Mouse (Mus musculus) liver, postnatal 0 days (tissue): ENCODE measurements around the gene Bcl9. TPM values are rescaled to one million over a fixed set of nuclear protein-coding genes. Genes with fewer than 3 reads are reported as not detected.

Experiments used
- ATAC-seq: fragments of 200-750 bp; cut with Nextera tagmentation; 2 replicates; pipeline ENCODE4 v1.8.0; 2017; ENCODE audit warnings: mild to moderate bottlenecking, moderate library complexity
- DNase-seq: peaks from one replicate; pipeline ENCODE4 v3.0.0-alpha.2; 2016
- H3K27ac ChIP-seq: fragments of 300-500 bp; sonication (generic); 2 replicates; pipeline ENCODE4 v1.5.1; 2014; ENCODE audit warnings: antibody characterized with exemption, moderate library complexity, mild to moderate bottlenecking, low read depth
- H3K27me3 ChIP-seq: fragments of 300-500 bp; sonication (generic); 2 replicates; pipeline ENCODE4 v1.6.1; 2014; ENCODE audit warnings: low read length, control low read depth, mixed read lengths; ENCODE audit not compliant: insufficient read depth
- H3K36me3 ChIP-seq: fragments of 300-500 bp; sonication (generic); replicated peaks from 2 replicates; pipeline ENCODE4 v1.6.1; 2014; ENCODE audit warnings: mild to moderate bottlenecking, control low read depth, low read length, moderate library complexity, mixed read lengths; ENCODE audit not compliant: insufficient read depth
- H3K4me1 ChIP-seq: fragments of 300-500 bp; sonication (generic); 2 replicates; pipeline ENCODE4 v1.6.1; 2014; ENCODE audit warnings: antibody characterized with exemption, mild to moderate bottlenecking, control low read depth; ENCODE audit not compliant: insufficient read depth
- H3K4me2 ChIP-seq: fragments of 300-500 bp; sonication (generic); 2 replicates; pipeline ENCODE4 v1.6.1; 2014; ENCODE audit warnings: low read depth, mild to moderate bottlenecking, low read length, moderate library complexity, mixed read lengths
- H3K4me3 ChIP-seq: fragments of 300-500 bp; sonication (generic); 2 replicates; pipeline ENCODE4 v1.5.1; 2014; ENCODE audit warnings: low read depth, low read length
- H3K9ac ChIP-seq: fragments of 300-500 bp; sonication (generic); replicated peaks from 2 replicates; pipeline ENCODE4 v1.6.1; 2014; ENCODE audit warnings: mild to moderate bottlenecking, moderate library complexity
- H3K9me3 ChIP-seq: fragments of 300-500 bp; sonication (generic); 2 replicates; pipeline ENCODE4 v1.6.1; 2016; ENCODE audit warnings: mild to moderate bottlenecking, control low read depth, low read length, mixed read lengths
- CTCF ChIP-seq: sonication (generic); IDR thresholded peaks from 2 replicates; pipeline ENCODE4 v1.5.1; 2016; ENCODE audit warnings: antibody characterized with exemption, low read depth
- EP300 ChIP-seq: IDR thresholded peaks from 2 replicates; pipeline ENCODE4 v1.6.1; 2016; ENCODE audit warnings: antibody characterized with exemption, low read depth, mild to moderate bottlenecking
- WGBS: fragments of 180-500 bp; shearing (Covaris S2); extraction: QIAGEN DNeasy Blood & Tissue Kit; methylation state at CpG from one replicate; pipeline ENCODE4 v1.1.7; 2014; ENCODE audit not compliant: insufficient replicate concordance; 5-methylcytosine and 5-hydroxymethylcytosine counted together
- polyA plus RNA-seq: library from polyadenylated mRNA; unstranded; fragments of >200 nt; fragmentation: Nextera tagmentation; extraction: Ambion mirVana; gene quantifications from 2 replicates; pipeline ENCODE4 v1.2.1, GENCODE M21; 2015

The Bcl9 gene
- polyA plus RNA-seq, 1 experiment from 2014 or later: 3.7 TPM

DNA sequence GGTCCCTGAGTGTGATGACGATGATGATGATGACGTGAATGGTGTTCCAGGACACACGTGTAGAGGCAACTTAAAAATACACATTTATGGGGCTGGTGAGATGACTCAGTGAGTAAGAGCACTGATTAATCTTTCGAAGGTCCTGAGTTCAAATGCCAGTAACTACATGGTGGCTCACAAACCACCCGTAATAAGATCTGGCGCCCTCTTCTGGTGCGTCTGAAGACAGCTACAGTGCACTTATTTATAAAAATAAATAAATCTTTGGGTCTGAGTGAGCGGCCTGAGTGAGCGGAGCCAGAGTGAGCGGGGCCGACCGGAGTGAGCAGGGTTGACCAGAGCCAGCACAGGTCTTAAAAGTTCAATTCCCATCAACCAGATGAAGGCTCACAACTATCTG, 34.5 kb upstream of the Bcl9 start:
- Histone ChIP-seq H3K27me3 (no peaks in the 10 kb centered on the region), H3K4me2 (no peak overlapping the region), H3K36me3 (no peaks in the 10 kb centered on the region), H3K9ac (no peak overlapping the region), H3K27ac (no peak overlapping the region), H3K4me1 (no peaks in the 10 kb centered on the region), H3K4me3 (no peak overlapping the region), H3K9me3 (no peaks in the 10 kb centered on the region)
- DNase-seq: no peak
- WGBS: 82% methylated on average over 12 of the region's 12 CpGs
- no peak for ATAC-seq
- TF ChIP-seq CTCF (peak; percentile 49), EP300 (no peak)

GRCm38 (mm10) chr3:97327809-97328208, 30.1 kb upstream of the Bcl9 start:
- no peak for ATAC-seq
- TF ChIP-seq EP300: no peak
- no peak for TF ChIP-seq CTCF

GRCm38 (mm10) chr3:97327356-97327755, 29.6 kb upstream of the Bcl9 start:
- Histone ChIP-seq H3K27ac (no peak overlapping the region), H3K4me3 (no peak overlapping the region), H3K27me3 (no peaks in the 10 kb centered on the region), H3K9me3 (no peaks in the 10 kb centered on the region), H3K36me3 (no peaks in the 10 kb centered on the region), H3K4me2 (no peak overlapping the region), H3K9ac (no peak overlapping the region), H3K4me1 (no peaks in the 10 kb centered on the region)
- 93% methylated on average over 1 of the region's 1 CpGs for WGBS
- TF ChIP-seq EP300 (no peak), CTCF (no peak)
- DNase-seq: no peak
- ATAC-seq: no peak

More at GRCm38 (mm10) chr3:97327809-97328208, 30.1 kb upstream of the Bcl9 start:
- Histone ChIP-seq H3K4me3 (no peak overlapping the region), H3K36me3 (no peaks in the 10 kb centered on the region), H3K9me3 (no peaks in the 10 kb centered on the region), H3K27ac (no peak overlapping the region), H3K4me2 (no peak overlapping the region), H3K27me3 (no peaks in the 10 kb centered on the region), H3K9ac (no peak overlapping the region), H3K4me1 (no peaks in the 10 kb centered on the region)
- WGBS: 77% methylated on average over 2 of the region's 2 CpGs
- DNase-seq: no peak

GRCm38 (mm10) chr3:97325621-97326345, 28.1 kb upstream of the Bcl9 start:
- Histone ChIP-seq H3K4me1 (no peaks in the 10 kb centered on the region), H3K4me3 (no peak overlapping the region), H3K36me3 (no peaks in the 10 kb centered on the region), H3K9me3 (no peaks in the 10 kb centered on the region), H3K27ac (no peak overlapping the region), H3K9ac (no peak overlapping the region), H3K4me2 (no peak overlapping the region), H3K27me3 (no peaks in the 10 kb centered on the region)
- no peak for TF ChIP-seq EP300
- no peak for TF ChIP-seq CTCF
- WGBS: 79% methylated on average over 15 of the region's 15 CpGs
- no peak for ATAC-seq
- no peak for DNase-seq

DNA sequence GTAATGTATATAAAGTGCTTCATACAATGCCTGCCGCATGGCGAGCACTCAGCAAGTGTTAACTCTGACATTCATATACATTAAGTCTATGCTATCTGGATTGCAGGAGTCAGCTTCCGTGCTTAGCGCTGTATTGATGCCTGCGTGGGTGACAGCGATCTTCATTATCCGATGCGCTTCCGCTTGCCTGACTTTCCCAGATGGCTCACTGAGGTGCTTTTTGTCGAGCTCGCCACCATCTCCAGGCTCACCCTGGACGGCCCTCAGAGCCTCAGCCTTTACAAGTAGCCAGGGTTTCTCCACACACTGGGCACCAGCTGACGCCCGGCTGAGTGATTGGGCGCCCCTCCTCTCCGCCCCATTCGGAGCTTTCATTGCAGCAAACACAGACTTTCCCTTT, 26.3 kb upstream of the Bcl9 start:
- WGBS: 69% methylated on average over 17 of the region's 17 CpGs
- ATAC-seq (no peak), DNase-seq (no peak)
- Histone ChIP-seq H3K27ac (no peak overlapping the region), H3K27me3 (no peaks in the 10 kb centered on the region), H3K9me3 (no peaks in the 10 kb centered on the region), H3K4me1 (no peaks in the 10 kb centered on the region), H3K4me3 (no peak overlapping the region), H3K4me2 (no peak overlapping the region), H3K9ac (no peak overlapping the region), H3K36me3 (no peaks in the 10 kb centered on the region)
- TF ChIP-seq CTCF (no peak), EP300 (no peak)

- Histone ChIP-seq H3K27ac (no peak overlapping the region), H3K27me3 (no peaks in the 10 kb centered on the region), H3K9ac (no peak overlapping the region), H3K36me3 (no peaks in the 10 kb centered on the region), H3K4me1 (no peaks in the 10 kb centered on the region), H3K4me3 (no peak overlapping the region), H3K9me3 (no peaks in the 10 kb centered on the region), H3K4me2 (no peak overlapping the region)
- WGBS: 56% methylated on average over 3 of the region's 3 CpGs
- DNase-seq (no peak), ATAC-seq (no peak)
- TF ChIP-seq EP300: no peak
- no peak for TF ChIP-seq CTCF
Measured at GRCm38 (mm10) chr3:97317302-97317701, 19.6 kb upstream of the Bcl9 start.
